Mouse (Mus musculus) left cerebral cortex, adult 8-10 months (tissue): Measurements from ENCODE around the gene Arid3c. TPM values are rescaled to one million over a fixed set of nuclear protein-coding genes. Genes with fewer than 3 reads are reported as not detected.
"Not testable (repeated sequence)": the region's sequence is repeated elsewhere in the genome, so short reads cannot be mapped to it uniquely, and the experiment has no call there.

ENCODE experiments used
- DNase-seq, 2 experiments: peaks; one replicate each; pipeline ENCODE4 v3.0.0; 2022; ENCODE audit warnings: low spot score in 2 of 2
- total RNA-seq, 4 experiments: library from RNA; stranded (reverse); gene quantifications; 2 replicates each; pipeline ENCODE4 v1.2.4; 2022

Arid3c gene
- total RNA-seq, result under 1 TPM; 0.37 to 0.78 (median 0.54) TPM

DNA sequence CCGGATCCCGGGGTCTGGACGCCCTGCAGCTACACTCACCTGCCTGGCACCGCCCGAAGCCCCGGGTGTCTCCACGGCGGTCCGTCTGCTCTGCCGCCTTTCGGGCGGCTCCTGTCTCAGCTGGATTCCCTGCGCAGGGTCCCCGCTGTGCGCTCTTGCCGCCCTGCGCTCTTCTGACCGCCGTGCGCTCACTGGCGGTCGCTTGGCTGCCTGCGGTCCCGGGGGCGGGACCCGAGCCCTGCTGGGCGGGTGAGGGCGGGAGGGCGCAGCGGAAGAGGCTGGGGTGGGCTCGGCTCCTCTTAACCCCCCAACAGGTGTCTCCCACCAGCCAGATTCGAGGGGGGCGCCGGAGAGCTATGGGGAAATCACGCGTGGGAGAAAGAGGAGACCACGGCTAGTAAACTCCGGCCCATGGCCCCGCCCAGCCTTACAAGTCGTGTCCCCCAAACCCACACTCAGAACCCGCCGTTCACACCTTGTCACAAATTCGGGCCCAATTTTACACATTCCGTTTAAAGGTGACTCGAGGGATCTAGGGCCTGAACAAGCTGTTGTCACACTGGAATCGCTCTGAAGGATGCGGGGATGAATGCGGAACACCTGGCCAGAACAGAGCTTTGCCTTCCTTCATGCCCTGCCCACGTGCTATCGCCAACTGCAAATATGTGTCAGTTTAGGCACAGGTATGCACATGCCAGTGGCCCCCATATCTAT lies at the start of gene Arid3c:
Arid3c (minus strand) TSS at position 91 of the 714 bp plus-strand sequence.
- DNase-seq, result no peak

DNA sequence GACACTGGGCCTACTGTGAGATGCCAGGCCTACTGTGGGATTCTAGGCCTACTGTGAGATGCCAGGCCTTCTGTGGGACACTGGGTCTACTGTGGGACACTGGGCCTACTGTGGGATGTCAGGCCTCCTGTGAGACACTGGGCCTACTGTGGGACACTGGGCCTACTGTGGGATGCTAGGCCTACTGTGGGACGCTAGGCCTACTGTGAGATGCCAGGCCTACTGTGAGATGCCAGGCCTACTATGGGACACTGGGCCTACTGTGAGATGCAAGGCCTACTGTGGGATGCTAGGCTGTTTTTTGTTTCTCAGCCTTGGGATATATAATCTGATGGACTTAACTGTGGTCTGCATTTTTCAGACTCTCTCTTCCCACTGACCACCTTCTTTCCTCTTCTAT lies 44.9 kb upstream of the Arid3c start:
- DNase-seq, result not testable (repeated sequence)

DNA sequence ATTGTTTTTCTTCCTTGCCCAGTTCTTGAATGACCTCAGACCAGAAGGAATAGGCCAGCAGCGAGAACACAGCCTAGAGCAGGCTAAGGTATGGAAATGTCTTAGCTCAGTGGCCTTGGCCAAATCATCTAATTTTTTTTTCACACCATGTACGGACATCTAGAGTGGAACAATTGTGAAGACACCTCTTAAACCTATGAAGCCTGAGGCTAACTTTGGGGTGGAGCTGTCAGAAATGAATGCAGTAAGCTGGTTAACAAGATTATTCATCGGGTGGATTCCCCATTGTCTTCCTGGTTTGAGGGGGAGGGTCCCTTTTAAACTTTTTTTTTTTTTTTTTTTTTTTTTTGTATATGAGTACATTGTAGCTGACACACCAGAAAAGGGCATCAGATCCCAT lies 43.6 kb upstream of the Arid3c start:
- DNase-seq, result not testable (repeated sequence)

DNA sequence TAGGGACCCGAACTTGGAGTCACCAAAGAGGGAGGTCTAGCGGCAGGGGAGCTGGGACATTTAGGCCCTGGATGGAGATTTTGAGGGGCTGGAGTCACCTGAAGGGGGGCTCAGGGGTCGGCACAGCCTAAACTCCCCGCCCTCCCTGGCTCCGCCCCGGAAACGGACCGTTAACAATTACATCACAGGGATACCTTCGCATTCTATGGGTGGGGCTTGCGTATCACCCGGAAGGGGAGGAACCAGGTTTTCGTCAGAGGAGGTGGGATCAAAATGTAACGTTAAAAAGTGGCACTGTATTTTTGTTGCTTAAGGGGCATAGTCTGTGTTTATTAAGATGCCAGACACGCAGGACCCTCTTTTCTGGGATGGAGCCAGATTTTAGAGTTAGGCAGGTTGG lies 43.1 kb upstream of the Arid3c start, which contains the start of gene Ccl27a:
Ccl27a (minus strand) TSS at position 246 of the 400 bp plus-strand sequence.
- DNase-seq, result peak in 1 of 2 experiments; percentile 78

DNA sequence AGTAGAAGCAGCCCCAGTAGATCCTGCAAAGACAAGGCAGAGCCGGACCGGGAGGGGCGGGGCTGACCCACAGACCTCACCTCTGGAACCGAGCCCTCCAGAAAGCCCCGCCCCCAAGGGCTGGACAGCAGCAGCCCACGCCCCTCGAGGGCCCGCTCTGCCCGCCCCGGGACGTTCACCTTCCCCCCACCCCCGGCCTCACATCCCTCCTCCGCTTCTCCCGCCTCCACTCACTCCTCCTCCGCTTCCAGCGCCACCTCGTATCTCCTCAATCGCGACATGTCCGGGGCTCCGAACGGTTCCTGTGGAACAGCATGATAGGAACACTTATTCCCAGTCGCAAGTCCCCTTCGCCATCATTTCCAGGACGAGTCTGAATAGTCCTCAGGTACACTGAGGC lies 42.6 kb upstream of the Arid3c start:
- not testable (repeated sequence) for DNase-seq

DNA sequence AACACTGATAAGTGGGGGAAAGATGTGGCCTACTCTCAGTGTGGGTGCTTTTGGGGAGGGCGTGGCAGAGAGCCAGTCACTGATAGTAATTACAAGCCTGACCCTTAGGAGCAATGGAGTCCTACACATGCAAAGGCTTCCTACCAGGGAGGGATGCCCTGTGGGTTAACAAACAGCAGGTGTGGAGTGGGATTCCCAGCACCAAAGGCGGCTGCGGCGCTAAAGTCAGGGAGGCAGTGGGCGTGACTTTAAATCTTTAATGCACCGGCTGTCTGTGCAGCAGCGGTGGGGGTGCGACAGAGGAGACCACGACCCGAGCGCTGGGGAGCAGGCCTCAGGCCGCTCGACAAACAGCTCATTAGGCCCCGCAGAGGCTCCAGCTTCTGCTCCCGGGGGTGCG lies 42.0 kb upstream of the Arid3c start:
- not testable (repeated sequence) for DNase-seq

DNA sequence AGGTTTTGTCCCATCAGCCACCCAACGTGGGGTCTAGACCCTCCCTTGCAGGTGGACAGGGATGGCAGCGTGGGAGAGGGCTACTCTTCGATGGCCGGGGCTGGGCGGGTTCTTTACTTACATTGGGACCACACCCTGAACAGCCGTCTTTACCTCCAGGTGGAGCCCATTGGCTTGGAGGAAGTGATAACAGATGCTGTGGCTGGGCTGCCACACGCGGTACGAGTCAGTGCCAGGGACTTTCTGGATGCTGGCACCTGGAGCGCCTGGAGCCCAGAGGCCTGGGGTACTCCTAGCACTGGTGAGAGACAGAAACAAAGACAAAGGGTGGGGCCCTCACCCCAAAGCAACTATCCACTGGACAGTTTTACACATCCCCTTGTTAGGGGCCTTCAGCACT lies 36.4 kb upstream of the Arid3c start:
- DNase-seq, result not testable (repeated sequence)

DNA sequence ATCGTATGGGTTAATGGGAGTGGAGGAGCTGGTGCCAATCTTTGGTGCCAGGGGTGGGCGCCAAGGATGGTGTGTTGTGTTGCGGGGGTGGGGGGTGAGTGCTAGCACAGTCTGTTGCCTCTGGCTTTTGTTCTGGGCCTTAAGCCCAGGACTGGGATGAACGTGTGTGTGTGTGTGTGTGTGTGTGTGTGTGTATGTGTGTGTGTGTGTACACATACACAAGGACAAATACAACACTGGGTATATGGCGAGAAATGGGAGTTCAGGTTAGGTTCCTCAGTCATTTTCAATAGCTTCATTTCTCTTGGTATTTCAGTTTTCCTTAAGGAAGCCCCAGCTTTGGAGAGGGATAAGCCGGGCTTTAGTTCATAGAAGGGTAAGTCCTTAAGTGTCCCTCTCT lies 32.2 kb upstream of the Arid3c start:
- not testable (repeated sequence) for DNase-seq

DNA sequence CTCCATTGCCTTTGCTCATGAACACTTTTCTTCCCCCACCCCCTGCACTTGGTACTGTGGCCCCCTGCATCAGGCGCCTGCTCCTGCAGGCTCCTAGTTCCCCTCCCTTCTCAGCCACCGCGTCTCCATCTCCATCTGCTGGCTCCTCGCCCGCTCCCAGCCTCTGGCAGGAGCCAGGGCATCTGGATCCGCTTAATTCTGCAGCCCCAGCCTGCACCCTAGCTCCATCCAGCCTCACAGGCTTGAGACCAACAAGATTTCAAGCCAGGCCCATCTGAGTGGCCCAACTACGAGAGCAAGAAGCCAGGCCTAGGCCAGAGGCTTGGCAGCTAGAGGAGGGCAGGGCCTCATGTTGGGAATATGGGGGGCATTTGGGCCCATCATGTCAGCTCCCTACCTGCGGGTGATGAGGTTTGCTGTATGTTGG lies 31.8 kb upstream of the Arid3c start:
- peak in 1 of 2 experiments; percentile 51 for DNase-seq

DNA sequence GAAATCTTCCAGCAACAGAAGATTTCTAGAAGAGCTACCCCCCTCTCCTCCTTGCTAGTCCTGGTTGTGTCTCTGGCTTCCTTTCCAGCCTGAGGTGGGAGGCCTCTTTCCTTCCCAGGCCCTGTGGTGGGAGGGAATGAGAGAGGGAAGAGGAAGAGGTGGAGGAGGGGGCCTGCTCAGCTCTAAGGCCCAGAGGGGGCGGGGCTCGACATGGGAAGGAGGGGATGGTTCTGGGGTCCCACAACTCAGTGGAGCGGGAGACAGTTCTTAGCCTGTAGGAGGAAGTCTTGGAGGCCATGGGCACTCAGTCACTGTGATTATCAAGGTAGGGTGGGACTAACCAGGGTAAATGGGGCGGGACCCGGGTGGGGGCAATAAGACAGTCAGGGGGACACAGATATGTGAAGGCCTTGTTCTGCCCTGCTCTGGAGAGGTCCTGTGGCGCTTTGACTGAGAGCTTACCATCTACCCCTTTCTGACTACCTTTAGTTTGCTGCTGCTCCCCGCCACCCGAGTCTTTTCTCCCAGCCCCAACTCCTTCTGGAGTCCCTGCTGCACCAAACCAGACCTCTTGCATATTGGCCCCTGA lies 31.3 kb upstream of the Arid3c start:
- DNase-seq, result no peak

DNA sequence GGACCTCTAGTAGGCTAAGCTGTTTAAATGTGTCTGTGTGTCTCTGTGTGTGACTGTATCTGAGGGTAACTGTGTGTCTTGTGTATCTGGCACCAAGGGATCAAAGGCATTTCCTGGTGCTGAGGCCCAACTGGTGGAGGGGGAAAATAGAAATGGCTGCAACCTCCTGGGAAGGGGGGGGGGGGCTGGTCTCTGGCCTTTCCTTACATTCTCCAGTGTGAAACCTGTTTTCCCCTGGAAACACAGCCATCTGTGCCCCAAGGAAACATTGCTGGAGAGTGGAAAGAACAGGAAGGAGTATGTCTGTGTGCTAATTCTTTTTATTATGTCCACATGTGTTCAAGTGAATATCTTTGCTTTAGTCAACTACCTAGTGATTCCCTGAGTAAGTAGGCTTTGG lies 30.7 kb upstream of the Arid3c start:
- no peak for DNase-seq

DNA sequence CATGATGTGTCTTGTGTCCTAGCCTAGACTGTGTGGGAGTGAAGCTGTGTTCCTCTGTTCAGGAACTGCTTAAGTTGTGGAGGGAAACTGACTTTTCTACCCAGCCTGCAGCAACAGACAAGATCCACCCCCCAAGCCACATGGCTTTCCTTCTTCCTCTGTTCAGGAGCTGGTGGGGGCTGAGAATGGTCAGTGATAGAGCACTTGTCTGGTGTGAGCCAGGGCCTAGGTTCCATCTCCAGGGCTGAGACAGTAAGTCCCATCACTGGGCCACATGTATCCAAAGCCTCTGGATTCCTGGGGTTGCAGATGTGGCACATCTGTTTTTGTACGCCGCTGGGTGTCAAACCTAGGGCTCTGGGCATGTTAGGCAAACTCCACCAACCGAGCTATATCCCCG lies 30.0 kb upstream of the Arid3c start:
- no peak for DNase-seq

DNA sequence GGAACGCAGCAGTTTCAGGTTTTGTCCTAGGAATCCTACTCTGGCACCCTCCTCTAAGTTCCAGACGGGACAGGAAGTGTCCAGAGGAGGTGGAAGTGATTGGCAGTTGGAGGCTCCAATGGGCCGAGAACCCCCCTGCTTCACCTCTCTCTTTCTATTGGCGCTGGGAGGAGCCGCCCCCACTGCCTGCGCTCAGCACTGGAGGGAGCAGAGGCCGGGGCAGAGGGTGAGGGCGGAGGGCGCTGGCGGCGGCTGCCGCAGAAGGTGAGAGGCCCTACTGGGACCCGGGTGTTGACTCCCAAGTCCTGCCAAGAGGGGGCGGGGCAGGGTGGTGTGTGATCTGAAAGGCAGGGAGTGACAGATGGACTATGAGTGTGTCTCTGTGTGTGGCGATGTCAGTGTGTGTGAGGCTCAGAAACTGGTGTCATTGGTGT lies 29.4 kb upstream of the Arid3c start:
- peak in 1 of 2 experiments; percentile 74 for DNase-seq

DNA sequence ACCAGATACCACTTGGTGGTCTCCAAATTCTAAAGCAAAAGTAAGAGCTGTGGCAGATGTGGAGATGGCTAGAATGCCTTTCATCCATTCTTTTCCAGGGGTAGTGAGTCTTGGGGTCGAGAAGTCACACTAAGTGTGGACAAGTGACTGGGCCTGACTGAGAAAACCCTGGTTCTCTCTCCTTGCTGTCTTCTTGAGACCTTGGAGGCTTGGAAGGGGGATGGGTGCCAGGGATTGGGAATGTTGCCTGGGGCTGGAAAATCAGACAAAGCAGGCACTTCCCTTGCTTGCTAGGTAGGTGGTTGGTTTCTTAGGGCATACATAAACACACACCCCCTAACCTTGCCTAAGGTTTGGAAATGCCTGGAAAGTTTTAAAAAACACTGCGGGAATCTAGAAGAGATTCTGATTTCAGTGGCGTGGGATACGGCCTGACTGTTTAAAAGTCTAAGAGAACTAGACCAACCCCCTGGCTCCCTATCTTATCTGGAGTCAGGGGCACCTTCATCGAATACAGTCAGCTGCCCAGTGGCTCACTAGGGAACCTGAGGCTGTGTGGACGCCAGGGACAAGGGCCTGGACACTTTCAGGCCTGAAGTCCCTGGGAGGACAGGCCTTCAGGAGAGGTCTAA lies 28.8 kb upstream of the Arid3c start:
- no peak for DNase-seq

DNA sequence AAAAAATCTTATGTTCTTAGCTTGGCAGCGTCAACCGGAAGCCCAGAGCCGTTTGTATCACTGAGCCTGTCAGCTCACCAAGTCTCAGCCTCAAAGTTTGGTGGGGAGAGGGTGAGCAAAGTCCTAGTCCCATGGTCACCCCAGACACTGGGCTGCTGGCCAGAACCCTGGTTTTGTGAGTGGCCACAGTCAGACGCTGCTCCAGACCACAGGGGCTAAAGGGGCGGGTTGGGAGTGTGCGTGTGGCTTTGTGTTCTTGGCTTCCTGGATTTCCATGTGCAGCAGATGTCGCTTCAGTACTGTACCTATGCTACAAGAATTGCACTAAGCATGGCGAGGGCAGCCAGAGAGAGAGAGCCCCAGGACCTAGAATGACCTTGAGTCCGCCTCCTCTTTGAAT lies 28.3 kb upstream of the Arid3c start:
- peak in 1 of 2 experiments; percentile 38 for DNase-seq

DNA sequence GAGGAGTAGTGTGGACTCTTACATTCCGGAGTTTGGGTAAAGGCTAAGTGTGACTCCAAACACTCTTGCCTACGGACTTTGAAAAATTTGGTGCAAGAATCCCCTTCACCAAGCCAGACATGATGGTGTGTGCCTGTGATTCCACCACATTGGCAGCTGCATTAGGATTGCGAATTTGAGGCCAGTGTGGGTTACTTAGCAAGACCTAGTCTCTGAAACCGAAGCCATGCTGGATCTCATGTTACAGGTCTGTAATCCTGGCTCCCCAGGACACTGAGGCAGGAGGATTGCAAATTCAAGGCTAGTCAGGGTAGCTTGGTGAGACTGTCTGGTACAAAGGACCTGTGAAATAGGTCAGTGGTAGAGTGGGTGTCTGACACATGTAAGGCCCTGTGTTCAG lies 27.8 kb upstream of the Arid3c start:
- no peak for DNase-seq

DNA sequence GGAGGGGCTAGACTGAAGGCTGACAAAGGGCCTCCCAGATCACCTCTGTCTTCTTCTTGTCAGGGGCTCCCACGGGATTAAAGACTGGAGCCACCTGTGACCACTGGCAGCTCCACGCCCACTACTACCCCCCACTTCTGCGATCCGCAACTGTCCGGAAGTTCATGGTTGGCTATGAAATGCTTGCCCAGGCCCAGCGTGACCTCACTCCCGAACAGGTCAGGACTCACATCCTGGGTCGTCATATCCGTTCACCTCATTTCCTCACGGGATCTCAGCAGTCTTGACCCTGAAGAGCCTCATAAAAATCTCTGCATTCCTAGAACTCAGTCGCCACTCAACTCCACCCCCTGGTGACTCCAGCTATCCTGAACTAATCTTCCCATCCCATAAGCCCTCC lies 27.1 kb upstream of the Arid3c start:
- no peak for DNase-seq

DNA sequence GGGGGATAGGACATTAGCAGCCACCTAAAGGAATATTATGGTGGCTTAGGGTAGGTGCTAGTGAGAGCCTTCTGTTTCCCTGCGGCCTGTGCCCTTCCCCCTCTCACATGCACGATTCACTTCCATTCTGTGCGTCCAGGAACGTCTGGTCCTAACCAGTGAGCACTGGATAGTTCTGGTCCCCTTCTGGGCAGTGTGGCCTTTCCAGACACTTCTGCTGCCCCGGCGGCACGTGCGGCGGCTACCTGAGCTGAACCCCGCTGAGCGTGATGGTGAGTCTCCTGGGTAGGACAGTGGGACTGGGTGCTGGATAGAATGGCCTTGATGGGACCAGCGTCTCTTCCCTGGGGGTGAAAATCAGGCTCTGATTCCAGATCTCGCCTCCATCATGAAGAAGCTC lies 26.4 kb upstream of the Arid3c start:
- DNase-seq, result no peak

DNA sequence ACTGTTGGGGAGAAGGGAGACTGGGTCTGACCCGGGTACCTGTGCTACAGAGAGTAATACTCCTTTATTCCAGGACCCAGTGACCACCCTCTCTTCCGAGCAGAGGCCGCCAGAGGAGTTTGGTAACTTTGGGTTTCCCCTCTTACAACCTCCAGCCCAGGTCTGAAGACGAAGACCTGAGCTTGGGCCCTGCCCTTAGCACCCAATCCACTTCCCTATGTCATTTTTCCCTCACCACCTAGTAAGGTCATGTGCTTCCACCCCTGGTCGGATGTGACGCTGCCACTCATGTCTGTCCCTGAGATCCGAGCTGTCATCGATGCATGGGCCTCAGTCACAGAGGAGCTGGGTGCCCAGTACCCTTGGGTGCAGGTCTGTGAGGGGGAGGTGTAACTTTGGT lies 25.5 kb upstream of the Arid3c start:
- DNase-seq, result no peak

DNA sequence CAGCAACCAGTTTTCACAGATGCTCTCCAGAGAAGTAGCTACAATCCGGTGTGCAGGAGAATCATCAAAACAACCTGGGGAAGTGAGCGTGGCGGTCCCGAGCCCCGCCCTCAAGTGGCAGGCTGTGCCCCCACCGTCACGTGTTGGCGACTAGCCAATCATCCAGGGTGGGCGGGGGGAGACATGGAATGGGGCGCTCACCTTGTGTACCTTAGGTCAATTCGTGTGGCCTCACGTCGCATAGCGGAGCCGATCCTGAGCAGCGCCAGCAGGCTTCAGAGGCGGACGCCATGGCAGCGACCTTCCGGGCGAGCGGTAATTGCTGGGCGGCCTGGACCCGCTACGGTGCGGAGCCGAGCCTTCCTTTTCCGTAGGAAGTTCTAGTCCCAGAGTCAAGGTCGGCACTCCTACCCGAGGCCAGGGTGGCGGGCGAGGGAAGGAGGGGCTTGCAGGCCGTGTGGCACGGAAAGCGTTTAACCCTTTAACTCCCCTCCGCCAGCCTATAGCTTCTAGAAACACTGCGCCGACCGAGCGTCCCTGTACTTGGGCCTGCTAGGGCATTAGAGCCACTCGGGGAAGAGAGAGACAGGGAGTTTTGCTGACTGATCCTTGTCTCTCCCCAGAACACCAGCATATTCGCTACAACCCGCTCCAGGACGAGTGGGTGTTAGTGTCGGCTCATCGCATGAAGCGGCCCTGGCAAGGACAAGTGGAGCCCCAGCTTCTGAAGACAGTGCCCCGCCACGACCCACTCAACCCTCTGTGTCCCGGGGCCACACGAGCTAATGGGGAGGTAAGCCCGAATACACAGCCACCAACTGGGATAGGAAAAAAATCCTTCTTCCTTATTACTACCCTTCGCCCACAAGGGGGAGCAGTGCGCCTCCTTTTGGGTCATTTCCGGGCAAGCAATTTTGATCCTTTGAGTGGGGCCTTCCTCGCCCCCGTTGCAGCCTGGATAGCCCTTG lies 24.7 kb upstream of the Arid3c start, which contains the start of gene Sigmar1:
Sigmar1 (minus strand) TSS at position 820 of the 968 bp plus-strand sequence.
- DNase-seq, result peak; percentile 73 to 84

DNA sequence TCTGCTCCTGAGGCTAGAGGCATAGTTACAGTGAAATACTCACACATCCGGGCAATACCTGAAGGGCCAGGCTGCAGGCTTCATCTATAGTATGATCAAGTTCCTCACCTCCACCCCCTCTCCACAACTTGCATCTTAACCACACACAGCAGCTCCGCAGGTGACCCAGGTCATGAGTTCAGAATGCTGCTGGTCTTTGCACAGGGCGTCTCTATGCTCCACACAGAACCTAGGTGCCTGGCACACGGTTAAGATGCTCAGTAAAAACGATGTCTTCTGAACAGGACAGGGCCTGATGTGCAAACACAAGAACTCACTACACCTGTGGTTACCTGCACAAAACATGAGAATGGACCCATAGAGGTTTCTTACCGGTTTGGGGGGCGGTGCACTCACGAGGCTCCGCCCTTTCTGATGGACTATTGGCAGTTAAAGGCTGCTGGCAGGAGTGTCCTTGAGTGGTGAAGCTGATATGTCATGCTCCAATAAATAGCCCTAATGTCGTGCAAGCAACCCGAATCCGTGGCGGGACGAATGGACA lies 23.9 kb upstream of the Arid3c start, which contains the start of gene Galt:
Galt (plus strand) TSS at position 432 of the 541 bp plus-strand sequence.
- no peak for DNase-seq
